Mouse (Mus musculus) naive thymus-derived CD4-positive, alpha-beta T cell, adult 5 months (primary cell): ENCODE data around the gene Rbm17. TPM values are rescaled to one million over a fixed set of nuclear protein-coding genes. Genes with fewer than 3 reads are reported as not detected.

Experiments
- polyA plus RNA-seq: library from polyadenylated mRNA; unstranded; fragments of 100-300 nt; shearing (Covaris generic); gene quantifications from one replicate; pipeline ENCODE4 v1.2.1, GENCODE M21; 2017

Rbm17 gene
- 145 TPM for polyA plus RNA-seq

DNA sequence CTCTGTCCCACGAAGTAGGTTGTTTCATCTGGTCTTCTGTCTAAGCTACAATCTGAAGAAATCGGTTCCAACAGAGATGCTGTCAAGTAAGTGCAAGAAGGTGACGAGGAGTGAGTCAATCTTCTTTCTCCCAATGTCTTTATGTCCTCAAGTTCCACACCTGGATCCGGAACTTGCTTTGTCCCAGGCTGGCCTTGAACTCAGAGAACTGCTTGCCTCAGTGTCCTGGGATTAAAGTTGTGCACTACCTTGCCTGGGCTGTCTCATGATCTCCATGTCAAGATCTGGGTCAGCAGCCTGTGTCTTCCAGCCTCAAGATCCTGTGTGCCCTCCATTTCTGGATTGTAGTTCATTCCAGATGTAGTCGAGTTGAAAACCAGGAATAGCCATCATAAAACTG is at the start of gene Rbm17:
Rbm17 (minus strand) TSS at position 101 of the 400 bp plus-strand sequence.

DNA sequence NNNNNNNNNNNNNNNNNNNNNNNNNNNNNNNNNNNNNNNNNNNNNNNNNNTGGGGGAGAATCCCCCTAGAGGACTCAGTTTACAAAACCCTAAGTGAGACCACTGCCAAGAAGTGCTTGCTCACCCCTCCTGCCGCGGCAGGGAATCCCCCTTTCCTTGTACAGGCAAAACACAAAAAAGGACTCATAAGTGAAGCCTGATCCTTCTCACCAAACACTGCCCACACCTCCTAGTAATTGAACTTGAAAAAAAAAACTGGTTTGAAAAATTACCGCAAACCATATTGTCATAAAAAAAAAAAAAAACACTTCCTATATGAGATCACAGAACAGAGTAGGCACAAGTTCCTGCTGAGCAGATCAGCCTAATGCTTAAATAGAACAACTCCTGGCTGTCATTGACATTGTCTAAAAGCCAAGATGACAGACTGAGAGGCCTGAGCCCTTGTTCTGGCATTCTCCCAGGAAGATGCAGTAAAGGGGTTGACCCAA is 38.5 kb upstream of the Rbm17 start, which contains the start of gene Il2ra:
Il2ra (plus strand) TSS at position 357 of the 491 bp plus-strand sequence.

DNA sequence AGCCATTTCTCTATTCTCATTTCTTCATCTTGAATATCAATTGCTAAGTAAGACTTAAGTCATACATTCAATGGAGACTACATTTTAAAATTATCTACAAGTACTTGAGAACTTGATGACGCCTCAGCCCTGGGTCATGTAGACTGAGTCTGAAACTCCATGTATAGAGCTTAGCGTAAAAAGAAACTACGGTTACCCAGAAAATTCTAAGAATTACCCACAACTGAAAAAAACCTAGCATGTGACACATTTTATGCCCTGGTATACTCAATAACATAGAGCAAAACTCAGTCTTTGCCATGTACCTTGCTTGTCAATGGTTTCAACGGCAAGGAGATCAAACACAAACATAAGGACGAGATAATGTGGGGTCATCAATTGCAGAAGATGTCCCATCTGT is 21.9 kb upstream of the Rbm17 start, which contains the start of gene Gm17490:
Gm17490 (minus strand) TSS at position 375 of the 400 bp plus-strand sequence.

DNA sequence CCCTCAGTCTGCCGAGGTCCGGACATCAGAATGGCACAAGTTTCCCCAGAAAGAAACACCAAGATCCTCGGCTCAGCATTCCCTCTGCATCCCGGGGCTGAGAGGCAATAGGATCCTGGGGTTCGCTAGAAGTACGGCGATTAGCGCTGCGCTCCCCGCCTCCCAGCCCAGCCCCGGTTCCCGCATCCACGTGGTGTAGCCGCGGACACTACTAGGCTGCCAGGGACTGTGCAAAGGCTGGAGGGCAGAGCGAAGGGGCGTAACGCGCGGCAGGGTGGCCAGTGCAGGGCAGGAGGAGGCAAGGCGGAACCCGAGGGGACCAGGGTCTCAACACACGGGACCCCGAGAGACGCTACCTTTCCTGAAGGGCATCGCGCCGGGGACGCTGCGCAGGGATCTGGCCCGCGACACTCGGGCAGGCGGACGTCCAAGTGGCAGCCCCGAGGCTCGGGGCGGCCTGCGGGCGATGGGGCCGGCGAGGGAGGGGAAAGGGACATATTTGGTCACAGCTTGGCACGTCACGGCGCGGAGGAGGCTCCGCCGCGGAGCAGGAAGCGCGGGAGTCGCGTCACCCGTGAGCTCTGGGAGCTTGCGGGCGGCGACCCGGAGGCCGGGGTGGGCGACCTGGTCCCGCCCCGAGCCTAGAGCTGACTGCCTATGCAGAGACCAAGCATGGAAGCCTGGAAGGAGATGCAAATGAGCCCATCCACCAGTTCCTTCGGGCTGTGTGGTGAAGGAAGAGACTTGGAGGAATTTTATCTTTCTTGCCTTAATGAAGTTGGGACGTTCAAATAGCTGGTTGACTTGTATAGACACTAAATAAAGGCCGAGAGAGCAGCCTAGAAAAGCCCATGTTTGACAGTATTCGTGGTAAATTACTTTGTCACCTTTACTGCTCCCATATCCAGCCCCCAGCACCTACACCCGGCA is 50.2 kb downstream of the Rbm17 start, which contains the start of gene Pfkfb3:
Pfkfb3 (minus strand) TSS at position 607 of the 930 bp plus-strand sequence.

Other genes with a start within 250 kb of the Rbm17 start
- gene Pfkfb3, start 50.1 kb downstream of the Rbm17 start, polyA plus RNA-seq: 12.7 TPM
- gene Gm17490, start 22.1 kb upstream of the Rbm17 start, polyA plus RNA-seq: not detected
- 10.7 TPM for gene Il2ra, start 38.7 kb upstream of the Rbm17 start, polyA plus RNA-seq
- gene Il15ra, start 101.1 kb upstream of the Rbm17 start, polyA plus RNA-seq: 7.2 TPM
- 51.6 TPM for gene Fbh1, start 173.4 kb upstream of the Rbm17 start, polyA plus RNA-seq
- gene Ankrd16, start 173.7 kb upstream of the Rbm17 start, polyA plus RNA-seq: 68.4 TPM